Mouse (Mus musculus) kidney, adult 2 months (tissue): Measurements from ENCODE around the gene Rbpjl.

Source experiments
- CTCF ChIP-seq: fragments of 200-500 bp; conservative IDR thresholded peaks from 2 replicates; pipeline ENCODE4 v1.5.1; 2011; ENCODE audit warnings: low read depth, mild to moderate bottlenecking, control low read depth, low read length, moderate library complexity, mixed read lengths; ENCODE audit not compliant: insufficient read depth, insufficient read length
- POLR2A ChIP-seq: fragments of 200-500 bp; IDR thresholded peaks from one replicate; pipeline ENCODE4 v1.6.1; 2011; ENCODE audit warnings: low read depth, low read length, control low read depth

DNA sequence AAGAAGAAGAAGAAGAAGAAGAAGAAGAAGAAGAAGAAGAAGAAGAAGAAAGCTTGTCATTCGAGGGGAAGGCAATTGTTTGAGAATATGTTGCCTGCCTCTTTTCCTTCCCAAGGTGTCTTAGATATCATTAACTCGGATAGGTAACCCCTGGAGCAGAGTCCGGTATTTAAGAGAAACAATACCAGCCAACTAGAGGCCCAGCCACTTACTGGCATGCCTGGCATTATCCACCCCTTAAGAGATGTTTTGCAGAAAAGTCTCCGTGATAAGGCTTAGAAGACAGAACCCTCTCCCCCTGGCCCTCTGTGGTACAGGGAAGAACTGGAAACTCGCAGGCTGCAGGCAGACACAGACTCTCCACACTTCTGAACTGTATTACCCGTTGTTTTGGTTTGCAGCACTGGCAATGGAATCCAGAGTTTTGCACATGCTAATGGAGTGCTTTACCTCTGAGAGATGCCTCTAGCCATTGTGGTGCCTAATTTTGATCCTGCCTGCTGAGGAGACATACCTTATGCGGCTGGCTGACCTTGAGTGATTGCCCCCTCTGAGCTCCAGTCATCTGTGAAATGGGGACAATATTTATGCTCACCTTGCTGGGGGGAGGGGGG is 51.1 kb downstream of the Rbpjl start:
- TF ChIP-seq CTCF: no peak
- no peak for TF ChIP-seq POLR2A
